Mouse (Mus musculus) embryonic facial prominence, embryonic 14.5 days (tissue): ENCODE results near the gene Endod1. TPM values are rescaled to one million over a fixed set of nuclear protein-coding genes. Genes with fewer than 3 reads are reported as not detected.

Experiments used
- ATAC-seq: fragments of 200-750 bp; cut with Nextera tagmentation; 2 replicates; pipeline ENCODE4 v1.8.0; 2017; ENCODE audit warnings: low read depth, moderate number of reproducible peaks, moderate TSS enrichment
- DNase-seq: peaks from one replicate; pipeline ENCODE4 v3.0.0-alpha.2; 2015; ENCODE audit warnings: low spot score
- H3K27ac ChIP-seq: fragments of 300-500 bp; sonication (generic); replicated peaks from 2 replicates; pipeline ENCODE4 v1.5.1; 2014; ENCODE audit warnings: low read depth, mild to moderate bottlenecking, low read length, moderate library complexity
- H3K27me3 ChIP-seq: fragments of 300-500 bp; sonication (generic); replicated peaks from 2 replicates; pipeline ENCODE4 v1.6.1; 2014; ENCODE audit warnings: low read length; ENCODE audit not compliant: control insufficient read depth, insufficient read depth
- H3K36me3 ChIP-seq: fragments of 300-500 bp; sonication (generic); 2 replicates; pipeline ENCODE4 v1.6.1; 2014; ENCODE audit warnings: low read length, mixed read lengths; ENCODE audit not compliant: control insufficient read depth, insufficient read depth
- H3K4me1 ChIP-seq: fragments of 300-500 bp; sonication (generic); 2 replicates; pipeline ENCODE4 v1.6.1; 2014; ENCODE audit warnings: antibody characterized with exemption, low read length; ENCODE audit not compliant: control insufficient read depth, insufficient read depth
- H3K4me2 ChIP-seq: fragments of 300-500 bp; sonication (generic); 2 replicates; pipeline ENCODE4 v1.6.1; 2014; ENCODE audit warnings: low read depth, mild to moderate bottlenecking, low read length, moderate library complexity, mixed read lengths
- H3K4me3 ChIP-seq: fragments of 300-500 bp; sonication (generic); 2 replicates; pipeline ENCODE4 v1.5.1; 2014; ENCODE audit warnings: low read depth, mild to moderate bottlenecking, low read length
- H3K9ac ChIP-seq: fragments of 300-500 bp; sonication (generic); 2 replicates; pipeline ENCODE4 v1.6.1; 2014; ENCODE audit warnings: low read depth, mild to moderate bottlenecking, low read length, moderate library complexity, mixed read lengths
- H3K9me3 ChIP-seq: fragments of 300-500 bp; sonication (generic); 2 replicates; pipeline ENCODE4 v1.6.1; 2016; ENCODE audit warnings: low read length; ENCODE audit not compliant: control insufficient read depth
- WGBS: fragments of 180-500 bp; shearing (Covaris S2); extraction: QIAGEN DNeasy Blood & Tissue Kit; methylation state at CpG from one replicate; pipeline ENCODE4 v1.1.7; 2014; 5-methylcytosine and 5-hydroxymethylcytosine counted together
- polyA plus RNA-seq: library from polyadenylated mRNA; unstranded; fragments of >200 nt; fragmentation: Nextera tagmentation; extraction: Ambion mirVana; gene quantifications from 2 replicates; pipeline ENCODE4 v1.2.1, GENCODE M21; 2014

Gene Endod1
- polyA plus RNA-seq, 1 experiment from 2014 or later = 23.3 TPM

GRCm38 (mm10) chr9:14396819-14397448 is 15.6 kb upstream of the Endod1 start:
- 75% methylated on average over 3 of the region's 3 CpGs for WGBS
- no peak overlapping the region for H3K27ac ChIP-seq

GRCm38 (mm10) chr9:14396096-14396495 is 14.8 kb upstream of the Endod1 start:
- DNase-seq (no peak), ATAC-seq (no peak)
- no peaks in the 10 kb centered on the region for H3K9me3 ChIP-seq
- no peak overlapping the region for H3K4me2 ChIP-seq
- no peak overlapping the region for H3K9ac ChIP-seq
- no peaks in the 10 kb centered on the region for H3K4me1 ChIP-seq
- H3K4me3 ChIP-seq = no peak overlapping the region
- H3K27me3 ChIP-seq = no peaks in the 10 kb centered on the region
- WGBS = 68% methylated on average over 2 of the region's 2 CpGs
- H3K27ac ChIP-seq = no peak overlapping the region
- no peaks in the 10 kb centered on the region for H3K36me3 ChIP-seq

More at GRCm38 (mm10) chr9:14396819-14397448, 15.6 kb upstream of the Endod1 start:
- ATAC-seq (no peak), DNase-seq (no peak)
- Histone ChIP-seq H3K4me2 (no peak overlapping the region), H3K36me3 (no peaks in the 10 kb centered on the region), H3K9ac (no peak overlapping the region), H3K9me3 (no peaks in the 10 kb centered on the region), H3K27me3 (no peaks in the 10 kb centered on the region), H3K4me1 (no peaks in the 10 kb centered on the region), H3K4me3 (no peak overlapping the region)

- Histone ChIP-seq H3K4me3 (no peak overlapping the region), H3K4me1 (no peaks in the 10 kb centered on the region), H3K27me3 (no peaks in the 10 kb centered on the region), H3K27ac (no peak overlapping the region), H3K4me2 (no peak overlapping the region), H3K9ac (no peak overlapping the region), H3K9me3 (no peaks in the 10 kb centered on the region), H3K36me3 (no peaks in the 10 kb centered on the region)
- DNase-seq (no peak), ATAC-seq (no peak)
- WGBS = 48% methylated on average over 2 of the region's 2 CpGs
These were observed 13.8 kb upstream of the Endod1 start for GRCm38 (mm10) chr9:14394956-14395561.

- H3K4me2 ChIP-seq = no peak overlapping the region
- no peak for ATAC-seq
- 80% methylated on average over 3 of the region's 3 CpGs for WGBS
- H3K4me1 ChIP-seq = no peaks in the 10 kb centered on the region
- no peaks in the 10 kb centered on the region for H3K27me3 ChIP-seq
- no peak overlapping the region for H3K4me3 ChIP-seq
- no peaks in the 10 kb centered on the region for H3K9me3 ChIP-seq
- no peak overlapping the region for H3K27ac ChIP-seq
- H3K9ac ChIP-seq = no peak overlapping the region
- no peaks in the 10 kb centered on the region for H3K36me3 ChIP-seq
- DNase-seq = no peak
These were observed 10.6 kb upstream of the Endod1 start for GRCm38 (mm10) chr9:14391841-14392318.

- no peak overlapping the region for H3K27ac ChIP-seq
- H3K36me3 ChIP-seq = no peaks in the 10 kb centered on the region
- no peaks in the 10 kb centered on the region for H3K9me3 ChIP-seq
- H3K4me3 ChIP-seq = no peak overlapping the region
- no peak for DNase-seq
- ATAC-seq = no peak
- H3K4me2 ChIP-seq = no peak overlapping the region
- no peak overlapping the region for H3K9ac ChIP-seq
- WGBS = 92% methylated on average over 9 of the region's 9 CpGs
- H3K4me1 ChIP-seq = no peaks in the 10 kb centered on the region
- no peaks in the 10 kb centered on the region for H3K27me3 ChIP-seq
These were observed 10.0 kb upstream of the Endod1 start for GRCm38 (mm10) chr9:14391286-14391685.

GRCm38 (mm10) chr9:14390278-14390677 is 9.0 kb upstream of the Endod1 start:
- 81% methylated on average over 1 of the region's 1 CpGs for WGBS
- Histone ChIP-seq H3K4me2 (no peak overlapping the region), H3K4me1 (no peaks in the 10 kb centered on the region), H3K27me3 (no peaks in the 10 kb centered on the region), H3K36me3 (no peaks in the 10 kb centered on the region), H3K9ac (no peak overlapping the region), H3K4me3 (no peak overlapping the region), H3K27ac (no peak overlapping the region), H3K9me3 (no peaks in the 10 kb centered on the region)
- ATAC-seq (no peak), DNase-seq (no peak)

GRCm38 (mm10) chr9:14389050-14389621 is 7.8 kb upstream of the Endod1 start:
- no peaks in the 10 kb centered on the region for H3K9me3 ChIP-seq
- H3K36me3 ChIP-seq = no peaks in the 10 kb centered on the region
- 64% methylated on average over 4 of the region's 4 CpGs for WGBS
- no peak overlapping the region for H3K27ac ChIP-seq
- ATAC-seq (no peak), DNase-seq (no peak)
- H3K4me1 ChIP-seq = no peaks in the 10 kb centered on the region
- H3K27me3 ChIP-seq = no peaks in the 10 kb centered on the region
- no peak overlapping the region for H3K4me2 ChIP-seq
- H3K4me3 ChIP-seq = no peak overlapping the region
- H3K9ac ChIP-seq = no peak overlapping the region

GRCm38 (mm10) chr9:14388001-14388400 is 6.7 kb upstream of the Endod1 start:
- no peak for DNase-seq
- Histone ChIP-seq H3K27me3 (no peaks in the 10 kb centered on the region), H3K4me3 (no peak overlapping the region), H3K36me3 (no peaks in the 10 kb centered on the region), H3K4me1 (no peaks in the 10 kb centered on the region), H3K27ac (no peak overlapping the region), H3K4me2 (no peak overlapping the region), H3K9me3 (no peaks in the 10 kb centered on the region), H3K9ac (no peak overlapping the region)
- 94% methylated on average over 1 of the region's 1 CpGs for WGBS
- no peak for ATAC-seq
